Mouse (Mus musculus) G1E (cell line): ENCODE measurements around the gene Gm9945. TPM values are rescaled to one million over a fixed set of nuclear protein-coding genes. Genes with fewer than 3 reads are reported as not detected.
A peak's percentile ranks its signal among the peaks of the same experiment; 100 is the strongest.

Experiments used
- ATAC-seq: 2 replicates; pipeline ENCODE4 v1.8.0; 2016; ENCODE audit warnings: mild to moderate bottlenecking; ENCODE audit not compliant: insufficient number of reproducible peaks, poor library complexity, low FRiP score, severe bottlenecking; ENCODE audit errors: extremely low read depth
- DNase-seq: peaks from one replicate; pipeline ENCODE4 v3.0.0; 2012; ENCODE audit warnings: low spot score
- H3K27me3 ChIP-seq: 2 replicates; pipeline ENCODE4 v1.6.1; 2012; ENCODE audit warnings: mild to moderate bottlenecking, low read length, inconsistent platforms; ENCODE audit not compliant: insufficient read depth
- H3K36me3 ChIP-seq: replicated peaks from 2 replicates; pipeline ENCODE3; 2012; ENCODE audit warnings: mild to moderate bottlenecking, inconsistent platforms
- H3K4me1 ChIP-seq: 2 replicates; pipeline ENCODE4 v1.6.1; 2012; ENCODE audit warnings: low read depth, low read length, inconsistent platforms, mixed read lengths; ENCODE audit not compliant: insufficient read depth
- H3K4me3 ChIP-seq: 2 replicates; pipeline ENCODE4 v1.5.1; 2012; ENCODE audit warnings: low read depth, mild to moderate bottlenecking, inconsistent platforms, low read length, moderate library complexity, mixed read lengths
- H3K9me3 ChIP-seq: replicated peaks from 2 replicates; pipeline ENCODE4 v1.6.1; 2012; ENCODE audit warnings: inconsistent platforms
- CTCF ChIP-seq: IDR thresholded peaks from 2 replicates; pipeline ENCODE4 v1.5.1; 2012; ENCODE audit warnings: low read depth, low read length, inconsistent platforms, mixed read lengths
- GATA1 ChIP-seq: IDR thresholded peaks from 2 replicates; pipeline ENCODE4 v1.6.1; 2012; ENCODE audit warnings: borderline replicate concordance, low read length, inconsistent platforms, mixed read lengths
- GATA2 ChIP-seq: IDR thresholded peaks from 2 replicates; pipeline ENCODE4 v1.6.1; 2012; ENCODE audit warnings: low read depth, low read length, inconsistent platforms, borderline replicate concordance
- POLR2AphosphoS5 ChIP-seq: IDR thresholded peaks from 2 replicates; pipeline ENCODE4 v1.6.1; 2012; ENCODE audit warnings: low read depth, low read length, inconsistent platforms; ENCODE audit not compliant: insufficient replicate concordance
- TAL1 ChIP-seq: conservative IDR thresholded peaks from 2 replicates; pipeline ENCODE4 v1.6.1; 2012; ENCODE audit warnings: low read depth, low read length, inconsistent platforms, mixed read lengths
- polyA plus RNA-seq: library from polyadenylated mRNA; stranded (reverse); fragments of >175 nt; gene quantifications from 2 replicates; pipeline ENCODE4 v1.2.3, GENCODE M21; 2012
- total RNA-seq, 2 experiments: library from RNA; stranded (forward) in 1 of 2; stranded (reverse) in 1 of 2; fragments of 200-1000 nt in 1 of 2; fragments of >200 nt in 1 of 2; fragmentation: Nextera tagmentation in 1 of 2; gene quantifications; 2 replicates each; pipeline ENCODE4 v1.2.3; 2014 to 2017

Gm9945 gene
- total and polyA plus RNA-seq, 3 experiments, result 0.27 to 0.76 TPM; not detected in 1

DNA sequence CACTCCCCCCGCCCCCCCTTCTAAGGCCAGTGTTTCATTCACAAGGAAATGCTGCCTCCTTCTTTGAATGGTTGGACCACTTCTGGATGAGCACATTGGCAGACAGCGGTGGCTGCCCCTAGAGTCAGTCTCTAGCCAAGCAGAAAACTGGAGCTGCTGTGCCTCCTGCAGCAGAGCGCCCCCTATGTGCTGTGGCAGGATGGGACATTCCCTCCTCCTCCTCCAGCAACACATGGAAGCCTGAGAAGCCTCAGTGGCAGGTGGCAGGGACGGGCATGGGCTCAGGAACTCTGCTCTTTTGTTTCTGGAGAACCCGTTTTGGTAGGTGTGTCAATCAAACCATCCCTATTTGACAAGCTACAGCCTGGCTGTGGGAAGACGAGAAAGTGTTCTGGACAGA lies 44.9 kb downstream of the Gm9945 start:
- H3K4me1 ChIP-seq, result peaks cover 89% of the 10 kb centered on the region
- no peak for ATAC-seq
- no peaks in the 10 kb centered on the region for H3K27me3 ChIP-seq
- H3K9me3 ChIP-seq, result no peaks in the 10 kb centered on the region
- peaks cover 80% of the 10 kb centered on the region for H3K36me3 ChIP-seq
- DNase-seq, result no peak
- TF ChIP-seq CTCF, result peak; percentile 72
- no peak for TF ChIP-seq GATA1
- TF ChIP-seq TAL1, result no peak
- TF ChIP-seq POLR2AphosphoS5, result no peak
- no peak for TF ChIP-seq GATA2
- no peak overlapping the region for H3K4me3 ChIP-seq

DNA sequence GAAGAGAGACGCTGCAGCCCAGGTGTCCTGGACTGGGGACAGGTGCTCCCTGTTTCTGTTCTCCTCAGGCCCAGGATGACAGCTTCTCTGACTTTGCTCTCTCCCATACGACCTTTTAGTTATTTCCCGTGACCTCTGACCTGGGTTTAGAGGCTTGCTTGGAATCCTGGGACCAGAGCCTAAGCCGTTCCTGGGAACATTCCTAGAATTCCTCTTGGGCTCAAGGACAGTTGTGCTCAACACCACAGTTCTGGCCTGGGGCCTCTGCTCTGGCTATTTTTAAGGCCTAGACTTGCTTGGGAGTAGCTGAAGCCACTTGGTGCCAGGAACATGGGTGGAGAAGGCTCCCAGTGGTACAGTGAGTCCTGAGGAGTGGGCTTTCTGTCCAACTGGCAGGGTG lies 45.5 kb downstream of the Gm9945 start:
- DNase-seq (no peak), ATAC-seq (no peak)
- peaks cover 86% of the 10 kb centered on the region for H3K4me1 ChIP-seq
- no peak for TF ChIP-seq CTCF
- TF ChIP-seq TAL1, result no peak
- no peak for TF ChIP-seq POLR2AphosphoS5
- no peak for TF ChIP-seq GATA2
- no peak for TF ChIP-seq GATA1
- H3K36me3 ChIP-seq, result peaks cover 86% of the 10 kb centered on the region
- no peaks in the 10 kb centered on the region for H3K9me3 ChIP-seq
- H3K4me3 ChIP-seq, result no peak overlapping the region
- H3K27me3 ChIP-seq, result no peaks in the 10 kb centered on the region

GRCm38 (mm10) chr11:53528397-53529252 lies 48.7 kb downstream of the Gm9945 start:
- TF ChIP-seq TAL1, result no peak
- ATAC-seq, result no peak

DNA sequence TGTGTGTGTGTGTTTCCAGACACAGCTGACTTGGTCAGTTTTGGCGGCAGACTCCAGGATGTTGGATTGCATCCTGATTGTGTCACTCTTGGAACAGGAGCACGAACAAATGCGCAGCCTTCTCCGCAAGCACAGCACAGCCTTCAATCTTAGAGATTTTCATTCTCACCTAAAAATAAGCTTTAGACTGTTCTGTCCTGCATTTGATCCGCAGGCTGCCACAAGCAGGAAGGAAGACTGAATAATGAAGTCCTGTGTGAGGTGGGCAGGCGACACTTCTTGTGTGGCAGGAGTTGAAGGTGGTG lies 49.2 kb downstream of the Gm9945 start:
- peaks cover 93% of the 10 kb centered on the region for H3K36me3 ChIP-seq
- H3K4me1 ChIP-seq, result peaks cover 57% of the 10 kb centered on the region
- DNase-seq, result no peak

More at GRCm38 (mm10) chr11:53528397-53529252, 48.7 kb downstream of the Gm9945 start:
- Histone ChIP-seq H3K36me3 (peaks cover 93% of the 10 kb centered on the region), H3K9me3 (no peaks in the 10 kb centered on the region), H3K4me3 (no peak overlapping the region), H3K27me3 (no peaks in the 10 kb centered on the region), H3K4me1 (peaks cover 61% of the 10 kb centered on the region)
- DNase-seq, result no peak

DNA sequence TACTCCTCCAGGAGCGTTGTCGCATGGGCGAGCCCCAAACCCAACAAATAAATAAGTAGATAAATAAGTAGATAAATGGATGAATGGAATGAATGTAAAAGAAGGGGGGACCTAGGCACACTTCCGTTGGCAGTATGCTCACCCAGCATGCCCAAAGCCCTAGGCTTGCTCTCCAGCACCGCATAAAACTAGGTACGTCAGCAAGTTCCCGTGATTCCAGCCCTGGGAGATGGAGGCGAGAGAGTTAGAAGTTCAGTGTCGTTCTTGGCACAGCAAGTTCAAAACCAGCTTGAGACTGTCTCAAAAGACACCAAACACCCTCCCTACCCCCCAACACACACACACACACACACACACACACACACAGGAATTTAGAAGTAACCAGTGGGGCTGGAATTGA lies 50.0 kb downstream of the Gm9945 start:
- no peak for ATAC-seq
- H3K36me3 ChIP-seq, result peaks cover 93% of the 10 kb centered on the region

More for the DNA sequence above, 49.2 kb downstream of the Gm9945 start:
- TF ChIP-seq CTCF (no peak), GATA2 (no peak), GATA1 (no peak), POLR2AphosphoS5 (no peak), TAL1 (no peak)
- ATAC-seq, result no peak
- Histone ChIP-seq H3K4me3 (no peak overlapping the region), H3K27me3 (no peaks in the 10 kb centered on the region), H3K9me3 (no peaks in the 10 kb centered on the region)

More for the DNA sequence above, 50.0 kb downstream of the Gm9945 start:
- TF ChIP-seq GATA1 (no peak), GATA2 (no peak), POLR2AphosphoS5 (no peak), CTCF (no peak), TAL1 (no peak)
- Histone ChIP-seq H3K4me3 (no peak overlapping the region), H3K4me1 (peaks cover 50% of the 10 kb centered on the region), H3K9me3 (no peaks in the 10 kb centered on the region), H3K27me3 (no peaks in the 10 kb centered on the region)
- DNase-seq, result no peak

Other genes with a start within 250 kb of the Gm9945 start
- 279 and 280 TPM in 2 replicates for gene Hspa4, start 179.7 kb upstream of the Gm9945 start, total RNA-seq (2014; fragmentation: Nextera tagmentation)
- gene Hspa4, start 179.7 kb upstream of the Gm9945 start, total RNA-seq (2017), result 327 and 391 TPM in 2 replicates
- 55.9 and 57.1 TPM in 2 replicates for gene Hspa4, start 179.7 kb upstream of the Gm9945 start, polyA plus RNA-seq
- 22.6 and 30.5 TPM in 2 replicates for gene Zcchc10, start 155.5 kb upstream of the Gm9945 start, total RNA-seq (2014; fragmentation: Nextera tagmentation)
- 5.1 and 8.8 TPM in 2 replicates for gene Zcchc10, start 155.5 kb upstream of the Gm9945 start, total RNA-seq (2017)
- gene Zcchc10, start 155.5 kb upstream of the Gm9945 start, polyA plus RNA-seq, result 2.6 and 2.8 TPM in 2 replicates
- gene Aff4, start 129.3 kb upstream of the Gm9945 start, total RNA-seq (2014; fragmentation: Nextera tagmentation), result 246 and 249 TPM in 2 replicates
- gene Aff4, start 129.3 kb upstream of the Gm9945 start, total RNA-seq (2017), result 66.4 and 86.2 TPM in 2 replicates
- gene Aff4, start 129.3 kb upstream of the Gm9945 start, polyA plus RNA-seq, result 3.4 and 4.5 TPM in 2 replicates
- not detected in 2 replicates for gene Leap2, start 57.0 kb upstream of the Gm9945 start, total RNA-seq (2014; fragmentation: Nextera tagmentation)
- not detected in 2 replicates for gene Leap2, start 57.0 kb upstream of the Gm9945 start, total RNA-seq (2017)
- gene Leap2, start 57.0 kb upstream of the Gm9945 start, polyA plus RNA-seq, result not detected in 2 replicates
- 63.3 and 67.6 TPM in 2 replicates for gene Uqcrq, start 49.3 kb upstream of the Gm9945 start, total RNA-seq (2014; fragmentation: Nextera tagmentation)
- gene Uqcrq, start 49.3 kb upstream of the Gm9945 start, total RNA-seq (2017), result 25.6 and 30.4 TPM in 2 replicates
- 167 and 193 TPM in 2 replicates for gene Uqcrq, start 49.3 kb upstream of the Gm9945 start, polyA plus RNA-seq
- gene Gdf9, start 49.1 kb upstream of the Gm9945 start, total RNA-seq (2014; fragmentation: Nextera tagmentation), result 1.8 TPM in 1 of 2 replicates, not detected in the other
- 0.38 and 1.2 TPM in 2 replicates for gene Gdf9, start 49.1 kb upstream of the Gm9945 start, total RNA-seq (2017)
- gene Gdf9, start 49.1 kb upstream of the Gm9945 start, polyA plus RNA-seq, result 0.10 TPM in 1 of 2 replicates, not detected in the other
- gene Gm10447, start 23.1 kb upstream of the Gm9945 start, total RNA-seq (2014; fragmentation: Nextera tagmentation), result not detected in 2 replicates
- gene Gm10447, start 23.1 kb upstream of the Gm9945 start, total RNA-seq (2017), result not detected in 2 replicates
- gene Gm10447, start 23.1 kb upstream of the Gm9945 start, polyA plus RNA-seq, result not detected in 2 replicates
- not detected in 2 replicates for gene Shroom1, start 23.0 kb upstream of the Gm9945 start, total RNA-seq (2014; fragmentation: Nextera tagmentation)
- gene Shroom1, start 23.0 kb upstream of the Gm9945 start, total RNA-seq (2017), result 0.11 TPM in 1 of 2 replicates, not detected in the other
- not detected in 2 replicates for gene Shroom1, start 23.0 kb upstream of the Gm9945 start, polyA plus RNA-seq
- gene Gm9837, start 9.7 kb upstream of the Gm9945 start, total RNA-seq (2014; fragmentation: Nextera tagmentation), result not detected in 2 replicates
- 0.16 TPM in 1 of 2 replicates, not detected in the other for gene Gm9837, start 9.7 kb upstream of the Gm9945 start, total RNA-seq (2017)
- gene Gm9837, start 9.7 kb upstream of the Gm9945 start, polyA plus RNA-seq, result not detected in 2 replicates
- 6.8 TPM in 2 replicates for gene Sowaha, start 108 bp downstream of the Gm9945 start, total RNA-seq (2014; fragmentation: Nextera tagmentation)
- 2.1 and 3.0 TPM in 2 replicates for gene Sowaha, start 108 bp downstream of the Gm9945 start, total RNA-seq (2017)
- 4.9 and 6.1 TPM in 2 replicates for gene Sowaha, start 108 bp downstream of the Gm9945 start, polyA plus RNA-seq
- 186 and 202 TPM in 2 replicates for gene Sept8, start 39.1 kb downstream of the Gm9945 start, total RNA-seq (2014; fragmentation: Nextera tagmentation)
- 156 and 172 TPM in 2 replicates for gene Sept8, start 39.1 kb downstream of the Gm9945 start, total RNA-seq (2017)
- 124 and 136 TPM in 2 replicates for gene Sept8, start 39.1 kb downstream of the Gm9945 start, polyA plus RNA-seq
- gene Kif3a, start 87.2 kb downstream of the Gm9945 start, total RNA-seq (2014; fragmentation: Nextera tagmentation), result 20.2 and 22.3 TPM in 2 replicates
- 25.7 and 27.5 TPM in 2 replicates for gene Kif3a, start 87.2 kb downstream of the Gm9945 start, total RNA-seq (2017)
- gene Kif3a, start 87.2 kb downstream of the Gm9945 start, polyA plus RNA-seq, result 11.2 and 12.0 TPM in 2 replicates
- 35.8 and 40.6 TPM in 2 replicates for gene Il4, start 138.5 kb downstream of the Gm9945 start, total RNA-seq (2014; fragmentation: Nextera tagmentation)
- 87.7 and 99.1 TPM in 2 replicates for gene Il4, start 138.5 kb downstream of the Gm9945 start, total RNA-seq (2017)
- 0.43 and 1.0 TPM in 2 replicates for gene Il4, start 138.5 kb downstream of the Gm9945 start, polyA plus RNA-seq
- 0.63 TPM in 1 of 2 replicates, not detected in the other for gene Il13, start 154.5 kb downstream of the Gm9945 start, total RNA-seq (2014; fragmentation: Nextera tagmentation)
- gene Il13, start 154.5 kb downstream of the Gm9945 start, total RNA-seq (2017), result 3.2 and 4.7 TPM in 2 replicates
- not detected in 2 replicates for gene Il13, start 154.5 kb downstream of the Gm9945 start, polyA plus RNA-seq
- 92.4 and 104 TPM in 2 replicates for gene Rad50, start 227.2 kb downstream of the Gm9945 start, total RNA-seq (2014; fragmentation: Nextera tagmentation)
- 73.7 and 97.2 TPM in 2 replicates for gene Rad50, start 227.2 kb downstream of the Gm9945 start, total RNA-seq (2017)
- 13.7 and 16.4 TPM in 2 replicates for gene Rad50, start 227.2 kb downstream of the Gm9945 start, polyA plus RNA-seq
- gene Il5, start 240.6 kb downstream of the Gm9945 start, total RNA-seq (2014; fragmentation: Nextera tagmentation), result not detected in 2 replicates
- gene Il5, start 240.6 kb downstream of the Gm9945 start, total RNA-seq (2017), result 0.11 TPM in 1 of 2 replicates, not detected in the other
- not detected in 2 replicates for gene Il5, start 240.6 kb downstream of the Gm9945 start, polyA plus RNA-seq